Mouse (Mus musculus) MEL-GATA-1-ER (cell line): ENCODE measurements around the gene Meis2.

ENCODE experiments used
- DNase-seq: peaks from one replicate; pipeline ENCODE4 v3.0.0-alpha.2; 2012; ENCODE audit warnings: low read depth; ENCODE audit errors: extremely low read depth

Gene Meis2

DNA sequence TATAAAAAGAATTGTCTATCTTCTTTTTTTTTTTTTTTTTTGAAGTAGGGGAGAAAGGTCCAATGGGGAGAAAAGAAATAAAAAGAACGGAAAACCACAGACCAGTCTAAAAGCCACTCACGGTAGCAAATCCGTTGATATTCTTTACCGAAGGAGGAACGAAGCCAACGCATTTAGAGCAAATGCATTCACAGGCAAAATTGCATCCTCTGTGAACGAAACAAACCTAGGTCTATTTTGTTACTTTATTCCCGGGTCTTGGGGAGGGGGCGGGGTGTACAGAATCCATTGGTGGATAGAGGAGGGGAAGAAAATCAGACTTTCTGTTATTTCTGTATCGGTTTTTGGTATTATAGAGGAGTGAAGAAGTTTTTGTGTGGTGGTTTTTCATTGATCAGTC lies 206.7 kb downstream of the Meis2 start:
- DNase-seq, result no peak

GRCm38 (mm10) chr2:115858246-115858645 lies 207.4 kb downstream of the Meis2 start:
- DNase-seq, result no peak

GRCm38 (mm10) chr2:115857123-115858080 lies 208.2 kb downstream of the Meis2 start:
- DNase-seq, result no peak

DNA sequence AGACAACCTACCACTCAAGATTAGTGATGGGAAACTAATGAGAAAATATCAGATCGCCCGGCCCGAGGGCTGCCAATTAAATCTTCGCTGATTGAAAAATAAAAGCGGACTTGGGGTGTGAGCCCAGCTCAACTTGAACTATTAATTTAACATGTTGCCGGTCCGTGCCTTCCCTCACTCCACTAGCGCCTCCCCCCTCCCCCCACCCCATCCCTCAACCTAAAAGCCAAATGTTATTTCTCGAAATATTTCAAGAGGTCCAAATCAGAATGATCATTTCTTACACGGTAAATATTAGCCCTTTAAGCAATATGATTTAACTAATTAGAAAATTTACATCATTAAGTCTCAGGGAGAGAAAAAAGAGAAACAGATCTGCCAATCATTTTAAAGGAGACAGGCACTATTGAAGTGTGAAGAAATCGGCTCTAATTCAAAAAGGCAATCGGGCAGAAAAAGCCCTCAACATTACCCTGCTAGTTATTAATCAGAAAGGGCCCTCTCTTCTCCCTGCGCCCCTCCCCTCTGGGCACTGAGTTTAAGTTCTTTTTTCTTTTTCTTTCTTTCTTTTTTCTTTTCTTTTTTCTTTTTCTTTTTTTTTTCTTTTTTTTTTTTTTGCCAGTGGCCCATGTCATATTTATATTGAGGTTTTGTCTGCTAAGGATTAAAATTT lies 209.1 kb downstream of the Meis2 start:
- peak; percentile 6 for DNase-seq

DNA sequence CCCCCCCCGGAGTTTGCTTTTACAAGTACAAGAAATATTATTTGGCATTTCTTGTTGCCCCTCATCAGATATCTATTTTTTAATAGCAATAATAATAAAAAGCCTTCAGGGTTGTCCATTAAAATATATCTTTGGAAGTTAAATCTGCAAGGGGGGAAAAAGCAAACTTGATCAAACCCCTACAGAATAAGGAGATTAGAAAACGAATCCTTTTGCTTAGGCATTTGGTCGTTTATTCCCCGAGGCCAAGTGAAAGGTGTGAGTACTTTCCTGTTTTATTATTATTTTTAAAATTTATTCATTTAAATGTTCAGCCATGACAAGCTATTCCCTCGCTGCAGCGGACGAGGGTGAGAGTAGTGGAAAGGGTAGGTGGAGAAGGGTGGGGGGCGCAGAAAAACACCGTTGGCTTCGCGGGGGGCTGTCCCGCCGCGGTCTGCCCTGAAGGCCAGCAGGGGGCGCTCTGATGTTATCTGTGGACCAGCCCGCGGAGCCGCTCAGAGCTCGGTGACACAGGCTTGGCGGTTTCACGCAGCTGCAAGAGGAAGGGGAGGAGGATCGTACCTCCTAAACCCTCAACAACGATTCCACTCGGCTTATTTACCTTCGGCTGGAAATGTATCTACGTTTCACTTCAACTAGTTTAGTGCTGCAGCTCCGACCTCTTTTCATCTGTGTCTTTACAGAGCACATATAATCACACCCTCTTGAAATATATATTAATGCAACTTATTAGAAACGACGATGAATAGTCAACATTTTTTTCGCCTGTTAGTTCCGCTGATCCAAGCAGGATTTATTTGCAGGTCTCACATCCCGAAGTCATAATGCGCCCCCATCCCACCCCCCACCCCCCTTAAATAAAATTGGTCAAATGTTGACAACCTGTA lies 209.9 kb downstream of the Meis2 start:
- DNase-seq, result peak; percentile 72

DNA sequence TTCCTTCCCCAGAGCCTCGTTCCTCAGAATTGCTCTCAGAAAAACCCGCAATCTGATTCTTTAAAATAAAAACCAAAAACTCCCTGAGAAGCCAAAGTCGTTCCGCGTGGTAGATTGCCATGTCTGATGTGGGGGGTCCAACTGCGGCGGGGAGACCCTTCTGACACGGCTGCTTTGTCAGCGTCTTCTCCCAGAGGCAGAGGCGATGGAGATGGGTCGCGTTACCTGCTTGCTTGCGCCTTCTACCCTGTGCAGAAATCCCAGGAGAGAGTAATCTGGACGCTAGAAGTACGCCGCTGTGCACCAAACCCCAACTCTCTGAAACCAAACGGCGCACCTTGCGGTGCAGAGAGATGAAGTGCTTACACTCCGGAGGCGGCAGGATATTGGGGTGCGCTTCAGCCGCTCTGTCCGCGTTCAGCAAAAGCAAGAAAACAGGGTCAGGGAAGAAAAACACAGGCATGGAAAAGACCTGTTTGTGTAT lies 210.8 kb downstream of the Meis2 start:
- no peak for DNase-seq

GRCm38 (mm10) chr2:115854007-115854827 lies 211.4 kb downstream of the Meis2 start:
- DNase-seq, result no peak

- no peak for DNase-seq
Measured at GRCm38 (mm10) chr2:115853221-115853620, 212.4 kb downstream of the Meis2 start.

DNA sequence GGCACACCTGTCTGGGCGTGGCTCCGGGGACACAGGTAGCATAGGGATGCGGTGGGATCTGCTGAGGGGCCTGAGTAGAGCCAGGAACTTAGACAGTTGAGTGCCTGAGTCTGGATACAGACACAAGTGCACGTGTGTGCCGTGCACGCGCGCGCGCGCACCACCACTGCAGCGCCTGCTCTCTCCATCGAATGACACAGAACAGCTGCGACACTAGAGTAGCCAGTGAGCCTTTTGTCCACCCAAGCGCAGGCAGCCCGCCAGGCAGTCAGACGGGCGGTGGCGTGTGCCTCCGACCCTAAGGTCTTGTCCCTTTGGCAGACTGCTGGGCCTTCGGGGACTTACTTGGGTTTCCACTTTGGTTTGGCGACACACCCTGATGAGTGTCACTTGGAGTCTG lies 213.0 kb downstream of the Meis2 start:
- no peak for DNase-seq

DNA sequence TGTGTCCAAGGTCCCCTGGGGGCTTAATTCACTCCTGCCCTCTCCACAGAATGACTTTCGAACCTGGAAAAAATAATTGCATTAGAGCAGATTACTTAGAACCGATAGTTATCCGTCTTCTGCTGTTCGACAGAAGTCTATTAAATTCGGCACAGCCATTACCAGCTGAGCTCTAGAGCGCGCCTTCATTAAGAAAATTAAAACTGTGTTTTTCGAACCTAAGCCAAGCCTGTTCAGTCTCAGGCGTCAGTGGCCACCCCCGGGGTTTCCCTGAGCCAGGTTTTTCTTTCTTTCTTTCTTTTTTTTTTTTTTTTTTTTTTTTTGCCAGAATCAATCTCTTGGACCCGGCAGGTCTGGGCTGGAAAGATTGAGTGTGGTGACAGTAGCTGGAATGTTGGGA lies 213.5 kb downstream of the Meis2 start:
- DNase-seq, result no peak

DNA sequence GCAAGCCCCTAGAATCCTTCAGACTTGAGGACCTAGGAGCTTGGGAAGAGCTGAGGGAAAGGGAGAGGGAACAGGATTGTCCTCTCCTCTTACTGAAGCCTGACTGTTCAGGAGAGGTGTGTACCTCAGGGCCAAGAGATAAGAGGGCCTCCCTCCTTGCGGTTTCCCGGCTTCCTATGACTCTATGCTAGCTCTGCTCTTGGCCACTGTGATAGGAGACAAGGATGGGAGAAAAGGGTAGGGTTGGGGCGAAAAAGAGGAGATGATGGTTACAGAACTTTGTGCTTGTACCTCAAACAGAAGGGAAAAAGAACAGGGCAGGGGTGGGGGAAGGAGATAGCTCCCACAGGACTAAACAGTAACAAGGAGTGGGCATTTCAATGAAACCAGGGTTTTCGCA lies 214.7 kb downstream of the Meis2 start:
- peak; percentile 52 for DNase-seq

DNA sequence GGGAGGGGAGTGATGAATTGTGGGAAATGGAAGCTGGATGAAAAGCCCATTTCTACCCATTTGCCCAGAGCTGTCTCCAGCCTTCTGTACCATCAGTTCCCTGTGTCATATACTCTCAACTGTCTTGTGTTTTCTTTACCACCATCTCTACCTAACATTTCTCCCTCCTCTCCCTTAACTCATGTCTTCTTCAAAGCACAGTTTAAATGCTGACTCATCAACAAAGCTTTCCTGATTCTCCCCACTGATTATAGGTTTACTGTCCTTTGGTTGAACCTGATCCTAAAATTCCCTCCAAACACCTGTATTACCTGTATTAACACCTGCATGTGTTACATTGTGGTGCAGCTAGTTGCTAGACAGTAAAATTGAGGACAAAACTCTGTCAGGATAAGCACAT lies 222.8 kb downstream of the Meis2 start:
- DNase-seq, result no peak

- no peak for DNase-seq
Measured at GRCm38 (mm10) chr2:115836034-115836433, 229.6 kb downstream of the Meis2 start.

GRCm38 (mm10) chr2:115822361-115822760 lies 243.3 kb downstream of the Meis2 start:
- DNase-seq, result no peak

DNA sequence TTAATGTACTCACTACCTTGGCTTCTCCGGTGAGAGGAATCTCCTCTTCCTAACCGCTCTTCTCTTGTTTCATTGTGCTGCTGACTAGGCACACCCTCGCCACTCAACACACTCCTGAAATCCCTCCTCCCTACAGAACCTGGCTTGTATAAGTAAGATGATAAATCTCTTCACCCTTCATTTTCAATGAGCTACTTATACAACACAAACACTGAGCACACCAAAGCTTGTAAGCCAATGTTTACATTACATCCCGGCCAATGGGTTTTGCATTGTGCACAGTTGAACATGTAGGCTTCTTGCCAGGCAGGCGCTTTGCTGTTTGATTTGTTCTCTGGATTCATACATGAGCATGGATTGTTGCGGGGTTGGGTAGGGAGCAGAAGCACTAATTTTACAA lies 247.7 kb downstream of the Meis2 start:
- DNase-seq, result no peak

DNA sequence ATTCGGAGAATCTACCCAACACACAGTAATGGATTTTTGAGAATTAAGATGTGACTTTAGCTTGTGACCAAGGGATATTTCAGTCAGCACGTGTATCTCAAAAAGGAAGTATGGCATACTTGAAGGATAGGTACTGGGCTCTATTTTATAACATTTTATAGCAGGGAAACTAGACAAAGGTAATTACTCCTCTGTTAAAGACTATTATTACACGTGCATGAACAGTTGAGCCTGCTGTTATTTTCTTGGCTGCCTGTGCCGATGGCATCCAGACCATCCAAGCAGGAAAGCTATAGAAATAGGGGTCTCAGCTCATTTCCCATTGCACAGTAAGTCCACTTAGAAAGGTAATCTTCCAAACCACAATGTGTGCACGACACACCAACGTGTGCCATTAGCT lies 251.9 kb downstream of the Meis2 start:
- DNase-seq, result no peak

- no peak for DNase-seq
Measured at GRCm38 (mm10) chr2:115813316-115813715, 252.3 kb downstream of the Meis2 start.
